Mouse (Mus musculus): ENCODE results near the gene Stx8. TPM values are rescaled to one million over a fixed set of nuclear protein-coding genes. Genes with fewer than 3 reads are reported as not detected.

The Stx8 gene
- total and polyA plus RNA-seq, 3 experiments = 29.5 to 152 (median 30.9) TPM

GRCm38 (mm10) chr11:67995965-67996364 is 30.0 kb downstream of the Stx8 start:
- no peak overlapping the region for H3K27ac ChIP-seq (ENCODE audit: control insufficient read depth, low read depth, low read length)
- no peak for DNase-seq (ENCODE audit: low read depth, low spot score)
- no peak overlapping the region for H3K4me3 ChIP-seq (ENCODE audit: control insufficient read depth in 1 of 2, insufficient read depth in 1 of 2, low read depth in 2 of 2, low read length in 2 of 2)
- H3K36me3 ChIP-seq (ENCODE audit: control insufficient read depth in 1 of 2, insufficient read depth in 2 of 2, low read length in 2 of 2) = 0 out of 4 replicates have a peak, but pooled peaks cover 0 to 1% of the 10 kb centered on the region in 2 experiments
- H3K27me3 ChIP-seq (ENCODE audit: control insufficient read depth in 1 of 2, insufficient read depth in 2 of 2, low read length in 2 of 2) = no peaks in the 10 kb centered on the region
- H3K9ac ChIP-seq (ENCODE audit: control insufficient read depth, low read depth, low read length, poor library complexity, severe bottlenecking) = no peak overlapping the region
- no peaks in the 10 kb centered on the region for H3K79me2 ChIP-seq (ENCODE audit: control insufficient read depth, insufficient read depth, low read length, poor library complexity)
- H3K9me3 ChIP-seq (replicated peaks; ENCODE audit: insufficient read depth, low read length) = no peaks in the 10 kb centered on the region
- TF ChIP-seq MEF2A (IDR thresholded peaks at IDR 0.05; ENCODE audit: extremely low read depth, insufficient replicate concordance, low read depth, low read length, poor library complexity, severe bottlenecking) (no peak), NELFE (IDR thresholded peaks at IDR 0.05; ENCODE audit: low read depth, low read length) (no peak), EP300 (IDR thresholded peaks at IDR 0.05; ENCODE audit: low read depth in 1 of 2, low read length in 2 of 2) (no peak), USF2 (IDR thresholded peaks at IDR 0.05; ENCODE audit: borderline replicate concordance in 1 of 2, insufficient read depth in 1 of 2, low read depth in 1 of 2, low read length in 2 of 2) (no peak), BHLHE40 (IDR thresholded peaks at IDR 0.05; ENCODE audit: borderline replicate concordance, low read depth, low read length) (no peak), TCF12 (IDR thresholded peaks at IDR 0.05; ENCODE audit: low read depth, low read length) (no peak), RAD21 (IDR thresholded peaks at IDR 0.05; ENCODE audit: low read depth, low read length) (no peak), ZC3H11A (IDR thresholded peaks at IDR 0.05; ENCODE audit: low read depth, low read length) (no peak), CHD2 (IDR thresholded peaks at IDR 0.05; ENCODE audit: low read length) (no peak), CHD1 (IDR thresholded peaks at IDR 0.05; ENCODE audit: low read depth, low read length) (no peak), SMC3 (IDR thresholded peaks at IDR 0.05; ENCODE audit: low read depth, low read length) (no peak), ZNF384 (IDR thresholded peaks at IDR 0.05; ENCODE audit: low read depth, low read length) (no peak), MAX (IDR thresholded peaks at IDR 0.05; ENCODE audit: low read length) (no peak), RCOR1 (IDR thresholded peaks at IDR 0.05; ENCODE audit: low read depth, low read length) (no peak), MYC (IDR thresholded peaks at IDR 0.05; ENCODE audit: low read depth, low read length) (no peak), GATA1 (IDR thresholded peaks at IDR 0.05; ENCODE audit: low read depth, low read length) (no peak), TBP (IDR thresholded peaks at IDR 0.05; ENCODE audit: low read depth, low read length) (no peak), UBTF (IDR thresholded peaks at IDR 0.05; ENCODE audit: borderline replicate concordance, insufficient read depth, low read depth, low read length) (no peak), MXI1 (IDR thresholded peaks at IDR 0.05; ENCODE audit: low read depth, low read length) (no peak), MYB (IDR thresholded peaks at IDR 0.05; ENCODE audit: low read depth, low read length) (no peak)
- no peaks in the 10 kb centered on the region for H3K4me1 ChIP-seq (ENCODE audit: control insufficient read depth in 1 of 2, insufficient read depth in 2 of 2, low read length in 2 of 2)

DNA sequence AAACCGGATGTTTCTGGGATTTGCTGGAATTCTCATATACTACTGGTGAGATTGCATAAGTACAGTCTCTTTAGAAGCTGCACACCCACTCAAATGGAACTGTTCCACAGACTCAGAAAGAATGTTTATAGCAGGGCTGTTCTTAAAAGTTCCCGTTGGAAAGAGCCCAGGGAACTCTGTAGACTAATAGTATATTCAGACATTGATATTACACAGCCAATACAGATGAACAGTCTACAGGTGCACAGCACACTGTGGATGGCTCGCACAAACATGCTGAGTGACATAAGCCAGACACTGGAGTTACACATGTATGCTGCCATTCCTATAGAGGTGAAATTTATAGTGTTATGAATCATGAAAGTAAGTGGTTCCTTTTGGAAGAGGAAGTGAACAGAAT is 32.9 kb downstream of the Stx8 start:
- H3K9me3 ChIP-seq (replicated peaks; ENCODE audit: insufficient read depth, low read length) = no peaks in the 10 kb centered on the region
- no peaks in the 10 kb centered on the region for H3K79me2 ChIP-seq (ENCODE audit: control insufficient read depth, insufficient read depth, low read length, poor library complexity)
- no peak for TF ChIP-seq HCFC1 (IDR thresholded peaks at IDR 0.05; ENCODE audit: low read depth, low read length)
- no peak for TF ChIP-seq JUND (IDR thresholded peaks at IDR 0.05; ENCODE audit: low read depth, low read length)
- no peak for TF ChIP-seq CHD2 (IDR thresholded peaks at IDR 0.05; ENCODE audit: low read length)
- no peak for TF ChIP-seq MEF2A (IDR thresholded peaks at IDR 0.05; ENCODE audit: extremely low read depth, insufficient replicate concordance, low read depth, low read length, poor library complexity, severe bottlenecking)
- no peaks in the 10 kb centered on the region for H3K4me1 ChIP-seq (ENCODE audit: control insufficient read depth in 1 of 2, insufficient read depth in 2 of 2, low read length in 2 of 2)
- DNase-seq (ENCODE audit: low read depth, low spot score) = no peak
- H3K9ac ChIP-seq (ENCODE audit: control insufficient read depth, low read depth, low read length, poor library complexity, severe bottlenecking) = no peak overlapping the region
- no peaks in the 10 kb centered on the region for H3K27me3 ChIP-seq (ENCODE audit: control insufficient read depth in 1 of 2, insufficient read depth in 2 of 2, low read length in 2 of 2)
- 0 out of 4 replicates have a peak, but pooled peaks cover 0 to 1% of the 10 kb centered on the region in 2 experiments for H3K36me3 ChIP-seq (ENCODE audit: control insufficient read depth in 1 of 2, insufficient read depth in 2 of 2, low read length in 2 of 2)
- H3K4me3 ChIP-seq (ENCODE audit: control insufficient read depth in 1 of 2, insufficient read depth in 1 of 2, low read depth in 2 of 2, low read length in 2 of 2) = no peak overlapping the region
- no peak overlapping the region for H3K27ac ChIP-seq (ENCODE audit: control insufficient read depth, low read depth, low read length)
